Mouse (Mus musculus) bone marrow, adult 2 months (tissue): Measurements from ENCODE around the gene Ugt1a2.

ENCODE experiments used
- CTCF ChIP-seq: fragments of 200-500 bp; IDR thresholded peaks from 2 replicates; pipeline ENCODE4 v1.5.1; 2011; ENCODE audit warnings: low read length, control low read depth; ENCODE audit not compliant: control insufficient read depth, insufficient read depth
- POLR2A ChIP-seq: fragments of 200-500 bp; IDR thresholded peaks from 2 replicates; pipeline ENCODE4 v1.6.1; 2011; ENCODE audit warnings: low read depth, mild to moderate bottlenecking, control low read depth, low read length, borderline replicate concordance; ENCODE audit not compliant: control insufficient read depth

GRCm38 (mm10) chr1:88267489-88267888 is 67.1 kb downstream of the Ugt1a2 start:
- TF ChIP-seq CTCF: no peak
- no peak for TF ChIP-seq POLR2A
